Mouse (Mus musculus): ENCODE results near the gene Arnt2. TPM values are rescaled to one million over a fixed set of nuclear protein-coding genes. Genes with fewer than 3 reads are reported as not detected.

Arnt2 gene
- polyA plus RNA-seq, 1 experiment, result 60.9 TPM

GRCm38 (mm10) chr7:84354890-84355289 lies 55.1 kb downstream of the Arnt2 start:
- TF ChIP-seq CTCF (IDR thresholded peaks at IDR 0.05; ENCODE audit: borderline replicate concordance, insufficient read depth, low read depth, low read length), result no peak
- no peak for TF ChIP-seq POLR2A (IDR thresholded peaks at IDR 0.05; ENCODE audit: borderline replicate concordance, insufficient read depth, low read length)
- Histone ChIP-seq H3K27ac (ENCODE audit: insufficient read depth, low read length) (no peak overlapping the region), H3K4me3 (replicated peaks; ENCODE audit: insufficient read depth, low read depth, low read length) (no peak overlapping the region), H3K27me3 (ENCODE audit: control insufficient read depth, insufficient read depth, low read length) (no peaks in the 10 kb centered on the region), H3K4me1 (ENCODE audit: control insufficient read depth, insufficient read depth, low read length) (no peaks in the 10 kb centered on the region; the same call in 1 of the 2 replicates)
- DNase-seq, result no peak
- 98% methylated on average over 2 of the region's 2 CpGs for WGBS

- no peak for DNase-seq
- Histone ChIP-seq H3K27me3 (ENCODE audit: control insufficient read depth, insufficient read depth, low read length) (no peaks in the 10 kb centered on the region), H3K4me1 (ENCODE audit: control insufficient read depth, insufficient read depth, low read length) (no peaks in the 10 kb centered on the region), H3K4me3 (replicated peaks; ENCODE audit: insufficient read depth, low read depth, low read length) (no peak overlapping the region), H3K27ac (ENCODE audit: insufficient read depth, low read length) (no peak overlapping the region)
- no peak for TF ChIP-seq POLR2A (IDR thresholded peaks at IDR 0.05; ENCODE audit: borderline replicate concordance, insufficient read depth, low read length)
- TF ChIP-seq CTCF (IDR thresholded peaks at IDR 0.05; ENCODE audit: borderline replicate concordance, insufficient read depth, low read depth, low read length), result no peak
Measured at GRCm38 (mm10) chr7:84350529-84350928, 59.4 kb downstream of the Arnt2 start.

- WGBS, result 85% methylated on average over 2 of the region's 2 CpGs
- no peak overlapping the region for H3K4me3 ChIP-seq (replicated peaks; ENCODE audit: insufficient read depth, low read depth, low read length)
- no peak for DNase-seq
- no peak overlapping the region for H3K27ac ChIP-seq (ENCODE audit: insufficient read depth, low read length)
- no peaks in the 10 kb centered on the region for H3K4me1 ChIP-seq (ENCODE audit: control insufficient read depth, insufficient read depth, low read length)
- no peak for TF ChIP-seq CTCF (IDR thresholded peaks at IDR 0.05; ENCODE audit: borderline replicate concordance, insufficient read depth, low read depth, low read length)
- TF ChIP-seq POLR2A (IDR thresholded peaks at IDR 0.05; ENCODE audit: borderline replicate concordance, insufficient read depth, low read length), result no peak
- H3K27me3 ChIP-seq (ENCODE audit: control insufficient read depth, insufficient read depth, low read length), result no peaks in the 10 kb centered on the region
Measured at GRCm38 (mm10) chr7:84349976-84350375, 60.0 kb downstream of the Arnt2 start.

GRCm38 (mm10) chr7:84348145-84348911 lies 61.6 kb downstream of the Arnt2 start:
- no peak for DNase-seq
- WGBS, result 86% methylated on average over 9 of the region's 9 CpGs
- TF ChIP-seq CTCF (IDR thresholded peaks at IDR 0.05; ENCODE audit: borderline replicate concordance, insufficient read depth, low read depth, low read length), result no peak

GRCm38 (mm10) chr7:84343160-84343559 lies 66.8 kb downstream of the Arnt2 start:
- Histone ChIP-seq H3K4me3 (replicated peaks; ENCODE audit: insufficient read depth, low read depth, low read length) (no peak overlapping the region), H3K27ac (ENCODE audit: insufficient read depth, low read length) (no peak overlapping the region), H3K4me1 (ENCODE audit: control insufficient read depth, insufficient read depth, low read length) (peaks cover 8% of the 10 kb centered on the region), H3K27me3 (ENCODE audit: control insufficient read depth, insufficient read depth, low read length) (no peaks in the 10 kb centered on the region)
- DNase-seq, result no peak
- no peak for TF ChIP-seq POLR2A (IDR thresholded peaks at IDR 0.05; ENCODE audit: borderline replicate concordance, insufficient read depth, low read length)
- TF ChIP-seq CTCF (IDR thresholded peaks at IDR 0.05; ENCODE audit: borderline replicate concordance, insufficient read depth, low read depth, low read length), result no peak
- 100% methylated on average over 3 of the region's 3 CpGs for WGBS

More at GRCm38 (mm10) chr7:84348145-84348911, 61.6 kb downstream of the Arnt2 start:
- Histone ChIP-seq H3K27ac (ENCODE audit: insufficient read depth, low read length) (no peak overlapping the region), H3K4me1 (ENCODE audit: control insufficient read depth, insufficient read depth, low read length) (no peaks in the 10 kb centered on the region), H3K27me3 (ENCODE audit: control insufficient read depth, insufficient read depth, low read length) (no peaks in the 10 kb centered on the region), H3K4me3 (replicated peaks; ENCODE audit: insufficient read depth, low read depth, low read length) (no peak overlapping the region)

GRCm38 (mm10) chr7:84341001-84341400 lies 69.0 kb downstream of the Arnt2 start:
- 9% methylated on average over 1 of the region's 1 CpGs for WGBS
- Histone ChIP-seq H3K4me1 (ENCODE audit: control insufficient read depth, insufficient read depth, low read length) (peaks cover 8% of the 10 kb centered on the region), H3K4me3 (replicated peaks; ENCODE audit: insufficient read depth, low read depth, low read length) (no peak overlapping the region), H3K27ac (ENCODE audit: insufficient read depth, low read length) (no peak overlapping the region), H3K27me3 (ENCODE audit: control insufficient read depth, insufficient read depth, low read length) (no peaks in the 10 kb centered on the region)
- DNase-seq, result peak; percentile 31 to 61
- no peak for TF ChIP-seq POLR2A (IDR thresholded peaks at IDR 0.05; ENCODE audit: borderline replicate concordance, insufficient read depth, low read length)
- TF ChIP-seq CTCF (IDR thresholded peaks at IDR 0.05; ENCODE audit: borderline replicate concordance, insufficient read depth, low read depth, low read length), result no peak

- 57% methylated on average over 1 of the region's 1 CpGs for WGBS
- Histone ChIP-seq H3K4me1 (ENCODE audit: control insufficient read depth, insufficient read depth, low read length) (peaks cover 8% of the 10 kb centered on the region), H3K4me3 (replicated peaks; ENCODE audit: insufficient read depth, low read depth, low read length) (no peak overlapping the region), H3K27ac (ENCODE audit: insufficient read depth, low read length) (no peak overlapping the region), H3K27me3 (ENCODE audit: control insufficient read depth, insufficient read depth, low read length) (no peaks in the 10 kb centered on the region)
- TF ChIP-seq CTCF (IDR thresholded peaks at IDR 0.05; ENCODE audit: borderline replicate concordance, insufficient read depth, low read depth, low read length) (no peak), POLR2A (IDR thresholded peaks at IDR 0.05; ENCODE audit: borderline replicate concordance, insufficient read depth, low read length) (no peak)
- DNase-seq, result no peak
Measured at GRCm38 (mm10) chr7:84339186-84339585, 70.8 kb downstream of the Arnt2 start.

GRCm38 (mm10) chr7:84337768-84338167 lies 72.2 kb downstream of the Arnt2 start:
- peaks cover 8% of the 10 kb centered on the region for H3K4me1 ChIP-seq (ENCODE audit: control insufficient read depth, insufficient read depth, low read length)
- no peak for DNase-seq
- no peak for TF ChIP-seq POLR2A (IDR thresholded peaks at IDR 0.05; ENCODE audit: borderline replicate concordance, insufficient read depth, low read length)
- TF ChIP-seq CTCF (IDR thresholded peaks at IDR 0.05; ENCODE audit: borderline replicate concordance, insufficient read depth, low read depth, low read length), result no peak
- no peak overlapping the region for H3K27ac ChIP-seq (ENCODE audit: insufficient read depth, low read length)
- H3K27me3 ChIP-seq (ENCODE audit: control insufficient read depth, insufficient read depth, low read length), result no peaks in the 10 kb centered on the region
- WGBS, result 60% methylated on average over 4 of the region's 4 CpGs
- no peak overlapping the region for H3K4me3 ChIP-seq (replicated peaks; ENCODE audit: insufficient read depth, low read depth, low read length)
